Comparison of ENCODE assay signal across 17 mouse cellular contexts in the genomic region with DNA sequence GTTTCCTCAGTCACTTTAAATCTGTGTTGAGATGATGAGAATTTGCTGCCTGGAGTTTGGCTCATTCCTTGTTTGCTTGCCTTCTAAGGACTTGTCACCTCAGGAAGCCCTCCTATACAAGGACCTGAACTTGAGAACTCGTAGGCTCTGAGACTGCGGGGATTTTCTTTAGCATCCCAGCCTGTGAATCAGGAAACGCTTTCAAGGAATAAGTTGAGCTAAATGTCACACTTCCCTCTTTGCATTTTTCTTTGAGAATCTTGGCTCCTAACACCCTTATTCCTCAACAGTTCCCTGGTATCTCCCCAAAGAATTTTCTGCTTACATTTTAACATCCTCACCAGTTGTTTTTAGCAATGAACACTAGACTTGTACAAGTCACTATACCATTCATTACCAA.
"Had no signal": no experiment of that assay in that cellular context is flagged by ENCODE, and none has a peak within 500 bp of the region (broad histone marks: within the 10 kb centered on the region; RNA-seq: fewer than 3 reads in every experiment).

No protein-coding gene starts in this region.

- H3K27me3 ChIP-seq: lung, embryonic 15.5 days; megakaryocyte, embryonic 14.5 days; midbrain, embryonic 13.5 days; midbrain, embryonic 15.5 days; neural tube, embryonic 12.5 days; stomach, embryonic 15.5 days had no signal

- H3K36me3 ChIP-seq: lung, embryonic 15.5 days; midbrain, embryonic 13.5 days; midbrain, embryonic 15.5 days; neural tube, embryonic 12.5 days; stomach, embryonic 15.5 days had no signal

- H3K27ac ChIP-seq: lung, embryonic 15.5 days; macrophage; midbrain, embryonic 13.5 days; midbrain, embryonic 15.5 days; neural tube, embryonic 12.5 days; stomach, embryonic 15.5 days; stomach, postnatal 0 days had no signal

- H3K4me1 ChIP-seq: lung, embryonic 15.5 days; megakaryocyte, embryonic 14.5 days; midbrain, embryonic 15.5 days; neural tube, embryonic 12.5 days; stomach, embryonic 15.5 days had no signal

- H3K9me3 ChIP-seq: lung, embryonic 15.5 days; megakaryocyte, embryonic 14.5 days; midbrain, embryonic 13.5 days; midbrain, embryonic 15.5 days; neural tube, embryonic 12.5 days; stomach, embryonic 15.5 days had no signal

- H3K4me3 ChIP-seq: lung, embryonic 15.5 days; megakaryocyte, embryonic 14.5 days; midbrain, embryonic 13.5 days; midbrain, embryonic 15.5 days; neural tube, embryonic 12.5 days; stomach, embryonic 15.5 days had no signal

- ATAC-seq: liver, postnatal 0 days; lung, postnatal 0 days; midbrain, embryonic 13.5 days; midbrain, embryonic 15.5 days had no signal

- DNase-seq: liver, postnatal 0 days; lung, adult 2 months; lung, postnatal 14 days; lung, postnatal 36 days; right cerebral cortex, postnatal 14 days; thymus, adult 18-20 months; thymus, postnatal 14 days; thymus, postnatal 36 days had no signal
